Mouse (Mus musculus): ENCODE results near the gene Kdm2b.

DNA sequence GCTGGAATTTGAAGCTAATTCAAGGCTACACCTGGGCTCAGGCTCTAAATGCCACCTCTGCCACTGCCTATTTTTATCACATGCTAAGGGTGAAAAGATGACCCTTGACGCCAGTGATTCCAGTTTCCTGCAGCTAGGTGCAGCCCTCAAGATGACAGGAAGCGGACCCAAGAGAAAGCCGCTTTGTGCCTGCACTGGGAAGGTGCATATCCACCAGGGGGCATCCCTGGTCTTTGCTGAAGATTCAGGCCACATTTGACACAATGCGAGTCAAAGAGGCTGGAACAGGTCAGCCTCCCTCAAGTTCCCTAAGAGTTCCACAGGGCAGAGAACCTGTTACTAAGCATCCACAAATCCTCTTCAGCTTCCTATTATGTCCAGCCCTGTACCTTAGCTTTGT lies 21.3 kb downstream of the Kdm2b start:
- TF ChIP-seq POLR2A (IDR thresholded peaks at IDR 0.05; ENCODE audit: borderline replicate concordance, control insufficient read depth, low read depth, low read length) (no peak), CTCF (IDR thresholded peaks at IDR 0.05; ENCODE audit: control insufficient read depth, insufficient read depth, low read length) (peak; percentile 88)
